Mouse (Mus musculus): Measurements from ENCODE around the gene Rfx2. TPM values are rescaled to one million over a fixed set of nuclear protein-coding genes. Genes with fewer than 3 reads are reported as not detected.

Gene Rfx2
- total and polyA plus RNA-seq, 2 experiments from 2014 or later = 4.4 to 9.8 TPM

- Histone ChIP-seq H3K4me1 (ENCODE audit: insufficient read depth, low read length) (peaks cover 8% of the 10 kb centered on the region), H3K9me3 (ENCODE audit: low read length) (no peaks in the 10 kb centered on the region), H3K9ac (replicated peaks; ENCODE audit: low read length) (peak within 1 kb of the TSS; percentile 30), H3K27me3 (ENCODE audit: insufficient read depth, low read length) (peaks cover 45% of the 10 kb centered on the region), H3K4me3 (ENCODE audit: low read length) (peak within 1 kb of the TSS; percentile 43), H3K27ac (no peak within 1 kb of the TSS), H3K36me3 (ENCODE audit: insufficient read depth, low read length) (no peaks in the 10 kb centered on the region), H3K4me2 (ENCODE audit: low read depth, low read length) (peak within 1 kb of the TSS; percentile 81)
- ATAC-seq = peak; percentile 11; the same call in 1 of the 2 replicates
- 2% methylated on average over 41 of the region's 48 CpGs for WGBS
- peak; percentile 64 for DNase-seq (ENCODE audit: low spot score)
- no peak for TF ChIP-seq CTCF (IDR thresholded peaks at IDR 0.05; ENCODE audit: low read depth)
These were observed 73.2 kb downstream of the Rfx2 start, which contains the start of gene Nrtn for GRCm38 (mm10) chr17:56757416-56758123. Gene Nrtn (minus strand): TSS chr17:56757530.

- peaks cover 52% of the 10 kb centered on the region for H3K27me3 ChIP-seq (ENCODE audit: insufficient read depth, low read length)
- no peaks in the 10 kb centered on the region for H3K36me3 ChIP-seq (ENCODE audit: insufficient read depth, low read length)
- 1% methylated on average over 50 of the region's 51 CpGs for WGBS
- H3K9me3 ChIP-seq (ENCODE audit: low read length) = no peaks in the 10 kb centered on the region
- H3K27ac ChIP-seq = no peak overlapping the region
- TF ChIP-seq CTCF (IDR thresholded peaks at IDR 0.05; ENCODE audit: low read depth) = peak; percentile 51
- H3K4me2 ChIP-seq (ENCODE audit: low read depth, low read length) = peak overlapping the region; percentile 81
- H3K4me1 ChIP-seq (ENCODE audit: insufficient read depth, low read length) = peaks cover 7% of the 10 kb centered on the region
- DNase-seq (ENCODE audit: low spot score) (peak; percentile 3), ATAC-seq (peak; percentile 7; the same call in 1 of the 2 replicates)
- peak overlapping the region; percentile 30 for H3K9ac ChIP-seq (replicated peaks; ENCODE audit: low read length)
- peak overlapping the region; percentile 43 for H3K4me3 ChIP-seq (ENCODE audit: low read length)
These were observed 74.0 kb downstream of the Rfx2 start for GRCm38 (mm10) chr17:56756703-56757399.

GRCm38 (mm10) chr17:56754271-56755185, 76.3 kb downstream of the Rfx2 start:
- Histone ChIP-seq H3K9ac (replicated peaks; ENCODE audit: low read length) (no peak overlapping the region), H3K4me3 (ENCODE audit: low read length) (no peak overlapping the region), H3K27ac (no peak overlapping the region), H3K4me2 (ENCODE audit: low read depth, low read length) (no peak overlapping the region), H3K4me1 (ENCODE audit: insufficient read depth, low read length) (peaks cover 7% of the 10 kb centered on the region), H3K9me3 (ENCODE audit: low read length) (no peaks in the 10 kb centered on the region), H3K27me3 (ENCODE audit: insufficient read depth, low read length) (peaks cover 54% of the 10 kb centered on the region), H3K36me3 (ENCODE audit: insufficient read depth, low read length) (no peaks in the 10 kb centered on the region)
- WGBS = 13% methylated on average over 36 of the region's 36 CpGs
- ATAC-seq = no peak
- DNase-seq (ENCODE audit: low spot score) = no peak
- no peak for TF ChIP-seq CTCF (IDR thresholded peaks at IDR 0.05; ENCODE audit: low read depth)

GRCm38 (mm10) chr17:56753452-56753851, 77.4 kb downstream of the Rfx2 start:
- Histone ChIP-seq H3K9ac (replicated peaks; ENCODE audit: low read length) (no peak overlapping the region), H3K4me3 (ENCODE audit: low read length) (no peak overlapping the region), H3K36me3 (ENCODE audit: insufficient read depth, low read length) (no peaks in the 10 kb centered on the region), H3K9me3 (ENCODE audit: low read length) (no peaks in the 10 kb centered on the region), H3K4me1 (ENCODE audit: insufficient read depth, low read length) (peaks cover 7% of the 10 kb centered on the region), H3K27ac (no peak overlapping the region), H3K4me2 (ENCODE audit: low read depth, low read length) (no peak overlapping the region), H3K27me3 (ENCODE audit: insufficient read depth, low read length) (peaks cover 54% of the 10 kb centered on the region)
- no peak for DNase-seq (ENCODE audit: low spot score)
- TF ChIP-seq CTCF (IDR thresholded peaks at IDR 0.05; ENCODE audit: low read depth) = no peak
- 20% methylated on average over 15 of the region's 15 CpGs for WGBS
- ATAC-seq = no peak

GRCm38 (mm10) chr17:56751404-56752072, 79.3 kb downstream of the Rfx2 start:
- DNase-seq (ENCODE audit: low spot score) (peak; percentile 85), ATAC-seq (peak; percentile 81)
- Histone ChIP-seq H3K27me3 (ENCODE audit: insufficient read depth, low read length) (peaks cover 42% of the 10 kb centered on the region), H3K4me1 (ENCODE audit: insufficient read depth, low read length) (no peaks in the 10 kb centered on the region), H3K4me2 (ENCODE audit: low read depth, low read length) (peak overlapping the region; percentile 42), H3K9ac (replicated peaks; ENCODE audit: low read length) (no peak overlapping the region), H3K36me3 (ENCODE audit: insufficient read depth, low read length) (no peaks in the 10 kb centered on the region), H3K27ac (no peak overlapping the region), H3K4me3 (ENCODE audit: low read length) (peak overlapping the region; percentile 30), H3K9me3 (ENCODE audit: low read length) (no peaks in the 10 kb centered on the region)
- no peak for TF ChIP-seq CTCF (IDR thresholded peaks at IDR 0.05; ENCODE audit: low read depth)
- 20% methylated on average over 69 of the region's 71 CpGs for whole genome bisulfite sequencing

- H3K27me3 ChIP-seq (ENCODE audit: insufficient read depth, low read length) = no peaks in the 10 kb centered on the region
These were observed 86.6 kb downstream of the Rfx2 start for GRCm38 (mm10) chr17:56744173-56744572.

More at GRCm38 (mm10) chr17:56744173-56744572, 86.6 kb downstream of the Rfx2 start:
- no peak for DNase-seq (ENCODE audit: low spot score)
- Histone ChIP-seq H3K9me3 (ENCODE audit: low read length) (no peaks in the 10 kb centered on the region), H3K4me2 (ENCODE audit: low read depth, low read length) (no peak overlapping the region), H3K9ac (replicated peaks; ENCODE audit: low read length) (no peak overlapping the region), H3K27ac (no peak overlapping the region), H3K36me3 (ENCODE audit: insufficient read depth, low read length) (no peaks in the 10 kb centered on the region), H3K4me3 (ENCODE audit: low read length) (no peak overlapping the region), H3K4me1 (ENCODE audit: insufficient read depth, low read length) (no peaks in the 10 kb centered on the region)
- 62% methylated on average over 5 of the region's 5 CpGs for WGBS
- TF ChIP-seq CTCF (IDR thresholded peaks at IDR 0.05; ENCODE audit: low read depth) = no peak
- no peak for ATAC-seq

Measured in hindbrain, postnatal 0 days (tissue).